Mouse (Mus musculus) adrenal gland, adult 18-20 months (tissue): ENCODE data around the gene 4932438A13Rik. TPM values are rescaled to one million over a fixed set of nuclear protein-coding genes. Genes with fewer than 3 reads are reported as not detected.

Experiments
- DNase-seq, 2 experiments: peaks; one replicate each; pipeline ENCODE4 v3.0.0; 2021 to 2022; ENCODE audit warnings: low spot score in 2 of 2
- long read RNA-seq, 2 experiments: library from polyadenylated mRNA; stranded (forward); transcript quantifications; one replicate each; pipeline ENCODE4 v2.0.0; 2021
- total RNA-seq, 2 experiments: library from RNA; stranded (reverse); gene quantifications; 1 replicate in 1 of 2; 2 replicates in 1 of 2; pipeline ENCODE4 v1.2.3; 2021

4932438A13Rik gene
- 10 to 100 TPM; 36.7 to 38.3 TPM for total RNA-seq
- long read RNA-seq, experiment 1, partial matches to known transcripts = 0 of 2 reads
- long read RNA-seq, experiment 1, other reads (novel, unspliced or antisense) = 1 of 2 reads
- long read RNA-seq, experiment 2, partial matches to known transcripts = 0 of 2 reads
- long read RNA-seq, experiment 2, other reads (novel, unspliced or antisense) = 2 of 2 reads

DNA sequence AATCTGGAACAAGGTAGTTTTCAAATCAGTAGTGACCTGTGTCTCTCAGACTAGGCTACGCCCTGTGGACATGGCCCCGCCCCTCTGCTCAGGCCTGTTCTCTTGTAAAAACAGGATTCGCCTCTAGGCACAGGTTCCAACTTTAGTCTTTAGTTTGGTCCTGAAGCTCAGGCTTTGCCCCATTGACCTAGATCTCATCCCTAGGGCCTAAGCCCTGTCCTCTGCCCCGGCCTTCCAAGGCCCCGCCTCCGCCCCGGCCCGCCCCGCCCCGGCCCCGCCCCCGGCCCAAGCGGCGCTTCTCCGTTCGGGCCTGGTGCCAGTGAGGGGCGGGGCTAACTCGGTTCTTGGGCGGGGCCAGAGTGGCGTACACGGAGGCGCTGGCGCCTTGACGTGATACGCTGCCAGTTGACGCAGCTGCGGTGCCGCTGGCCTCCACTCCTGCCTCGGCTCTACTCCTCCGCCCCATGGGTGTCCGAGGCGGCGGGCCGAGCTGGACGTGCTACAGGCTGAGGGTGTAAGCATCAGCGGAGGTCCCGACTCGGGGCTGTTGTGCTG is at the start of gene 4932438A13Rik:
Gene 4932438A13Rik (plus strand): TSS at position 384 of the 555 bp plus-strand sequence.
- peak; percentile 100 for DNase-seq

- DNase-seq = no peak
These were observed 46.3 kb upstream of the 4932438A13Rik start for GRCm38 (mm10) chr3:36816633-36817032.

DNA sequence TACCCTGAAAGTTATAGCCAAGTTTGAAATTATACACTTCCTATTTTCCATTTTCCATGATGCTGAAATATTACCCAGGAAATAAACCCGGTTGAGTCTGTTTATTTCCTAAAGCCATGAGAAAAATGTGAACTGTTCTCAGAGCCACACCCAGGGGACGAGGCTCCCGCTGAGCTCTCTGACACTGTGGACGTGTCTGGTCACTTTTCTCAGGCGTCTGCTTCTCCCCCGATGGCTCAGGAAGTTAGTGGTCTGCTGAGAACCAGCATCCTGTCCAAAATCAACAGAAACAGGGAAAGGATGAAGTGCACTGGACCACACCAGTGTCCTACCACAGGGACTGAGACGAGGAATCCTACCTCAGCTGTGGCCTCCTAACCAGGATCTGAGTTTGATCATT is 43.5 kb upstream of the 4932438A13Rik start:
- DNase-seq = no peak

- DNase-seq = no peak
These were observed 41.9 kb upstream of the 4932438A13Rik start for GRCm38 (mm10) chr3:36821037-36821436.

DNA sequence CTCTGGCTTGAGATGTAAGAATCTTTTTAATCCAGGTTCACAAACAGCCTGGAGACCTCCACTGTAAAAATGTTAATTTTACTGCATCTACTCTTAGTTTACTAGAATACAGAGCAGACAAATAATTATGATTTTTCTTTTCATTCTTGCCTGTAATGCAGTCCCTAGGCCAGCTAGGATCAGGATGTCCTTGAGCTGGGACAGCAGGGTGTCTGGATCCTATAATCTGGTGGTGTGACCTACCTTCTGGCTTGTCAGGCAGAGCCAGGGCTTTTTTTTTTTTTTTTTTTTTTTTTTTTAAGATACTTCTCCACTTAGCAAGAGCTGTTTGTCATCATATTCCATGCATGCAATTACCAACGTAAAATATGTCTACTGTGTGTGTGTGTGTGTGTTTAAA is 37.8 kb upstream of the 4932438A13Rik start:
- no peak for DNase-seq

- DNase-seq = no peak
These were observed 37.4 kb upstream of the 4932438A13Rik start for GRCm38 (mm10) chr3:36825554-36825953.

- no peak for DNase-seq
These were observed 35.5 kb upstream of the 4932438A13Rik start for GRCm38 (mm10) chr3:36827274-36828025.

- DNase-seq = no peak
These were observed 32.7 kb upstream of the 4932438A13Rik start for GRCm38 (mm10) chr3:36830218-36830617.

DNA sequence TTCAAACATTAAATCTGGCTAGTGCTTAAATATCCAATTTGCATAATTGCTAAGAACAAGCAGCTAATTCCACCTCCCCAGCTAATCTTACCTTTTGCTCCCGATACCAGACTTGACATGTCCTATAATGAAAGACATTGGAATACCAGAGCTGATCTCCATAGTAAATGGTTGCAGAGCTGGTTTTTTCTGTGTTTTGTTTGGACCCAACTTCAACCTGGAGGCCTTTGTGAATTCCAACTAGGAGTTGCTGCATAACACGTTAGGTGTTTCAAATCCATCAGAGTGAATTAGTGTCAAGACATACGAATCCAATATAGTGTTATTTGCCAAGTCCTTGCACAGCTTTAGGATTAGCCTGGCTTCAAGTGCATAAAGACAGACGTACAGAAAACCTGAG is 28.5 kb upstream of the 4932438A13Rik start:
- DNase-seq = no peak

GRCm38 (mm10) chr3:36834832-36835231 is 28.1 kb upstream of the 4932438A13Rik start:
- DNase-seq = no peak

DNA sequence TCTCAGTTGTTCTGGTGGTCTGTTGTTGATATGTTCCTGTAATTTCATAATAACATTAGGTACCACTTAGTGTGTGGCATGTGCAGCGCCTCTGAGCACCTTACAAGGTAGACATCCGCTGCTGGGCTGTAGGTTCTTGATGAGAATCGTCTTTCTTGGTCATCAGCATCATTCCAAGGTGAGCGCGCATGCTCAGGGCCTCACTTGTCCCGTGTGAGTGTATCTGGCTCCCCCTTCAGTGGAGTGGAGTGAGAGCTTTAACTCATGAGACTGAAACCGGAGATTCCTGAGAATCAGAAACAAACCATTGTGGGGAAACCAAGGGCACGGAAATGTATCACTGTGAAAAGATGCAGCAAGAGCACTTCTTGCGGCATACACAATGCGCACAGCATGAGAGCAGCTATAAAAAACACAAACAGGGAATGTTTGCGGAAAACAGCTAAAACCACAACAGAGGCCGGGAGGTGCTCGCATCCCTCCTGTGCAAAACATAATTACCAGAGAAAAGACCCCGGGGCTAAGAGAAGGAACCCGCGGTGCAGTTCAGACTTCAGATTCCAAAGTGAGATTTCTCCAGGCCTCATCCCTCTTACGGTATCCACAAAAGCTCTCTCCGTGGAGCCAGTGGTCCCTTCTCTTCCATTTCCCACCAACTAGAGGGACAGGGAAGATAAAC is 27.2 kb upstream of the 4932438A13Rik start:
- DNase-seq = no peak

- DNase-seq = no peak
These were observed 26.1 kb upstream of the 4932438A13Rik start for GRCm38 (mm10) chr3:36836833-36837232.

- DNase-seq = peak; percentile 52 to 57
These were observed 22.0 kb upstream of the 4932438A13Rik start for GRCm38 (mm10) chr3:36840650-36841555.

DNA sequence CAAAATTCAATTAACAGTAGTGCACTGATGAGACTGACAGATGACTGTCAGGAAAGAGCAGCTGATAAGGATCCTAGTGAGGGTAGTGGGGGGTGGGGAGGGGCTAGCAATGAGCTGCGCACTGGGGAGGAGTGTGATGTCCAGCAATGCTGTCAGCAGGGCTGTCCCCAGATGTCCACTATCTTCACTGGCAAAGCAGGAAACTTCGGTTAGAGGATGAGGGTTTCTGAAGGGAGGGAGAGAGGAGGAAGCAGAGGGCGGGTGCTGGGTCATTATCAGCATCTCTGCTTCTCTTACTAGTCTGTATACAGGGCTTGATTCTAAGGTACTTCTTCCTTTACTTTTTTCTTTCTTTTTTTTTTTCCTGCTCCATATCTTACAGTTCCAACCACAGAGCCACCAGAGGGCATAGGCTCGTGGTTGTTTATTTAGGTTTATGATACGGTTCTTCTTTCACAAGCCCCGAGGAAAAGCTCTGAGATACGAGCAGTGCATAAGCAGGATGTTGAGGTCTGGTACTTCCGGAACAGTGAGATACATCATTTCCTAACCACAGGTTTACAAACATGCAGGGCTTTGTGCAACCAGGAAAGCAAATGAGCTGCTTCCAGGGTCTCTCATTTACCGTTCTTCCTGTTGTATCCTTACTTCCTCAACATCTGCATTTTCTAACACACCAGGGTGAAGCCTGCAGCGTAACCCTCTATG is 9.0 kb upstream of the 4932438A13Rik start:
- no peak for DNase-seq

GRCm38 (mm10) chr3:36861411-36862410 is 1.2 kb upstream of the 4932438A13Rik start:
- DNase-seq = no peak

DNA sequence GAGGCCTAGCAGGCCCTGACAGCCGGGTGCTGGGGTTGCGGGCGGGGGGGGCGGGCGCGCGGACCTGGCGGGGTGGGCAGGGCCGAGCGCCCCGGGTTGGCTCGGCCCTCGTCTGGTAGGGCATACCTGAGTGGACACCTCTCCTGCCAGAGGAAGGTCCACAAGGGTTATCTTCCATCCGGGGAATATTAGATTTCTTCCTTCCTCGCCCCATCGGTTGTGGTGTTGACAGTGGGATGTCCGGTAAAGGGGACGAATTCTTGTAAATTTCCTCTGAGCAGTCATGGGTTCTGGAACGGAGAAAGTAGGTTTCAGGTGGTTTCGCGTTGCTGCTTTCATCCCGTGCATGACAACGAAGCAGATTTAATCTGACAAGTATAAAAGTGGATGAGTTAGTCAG is 523 bp downstream of the 4932438A13Rik start:
- no peak for DNase-seq

- DNase-seq = no peak
These were observed 977 bp downstream of the 4932438A13Rik start for GRCm38 (mm10) chr3:36863881-36864280.

- no peak for DNase-seq
These were observed 1.6 kb downstream of the 4932438A13Rik start for GRCm38 (mm10) chr3:36864466-36864865.

DNA sequence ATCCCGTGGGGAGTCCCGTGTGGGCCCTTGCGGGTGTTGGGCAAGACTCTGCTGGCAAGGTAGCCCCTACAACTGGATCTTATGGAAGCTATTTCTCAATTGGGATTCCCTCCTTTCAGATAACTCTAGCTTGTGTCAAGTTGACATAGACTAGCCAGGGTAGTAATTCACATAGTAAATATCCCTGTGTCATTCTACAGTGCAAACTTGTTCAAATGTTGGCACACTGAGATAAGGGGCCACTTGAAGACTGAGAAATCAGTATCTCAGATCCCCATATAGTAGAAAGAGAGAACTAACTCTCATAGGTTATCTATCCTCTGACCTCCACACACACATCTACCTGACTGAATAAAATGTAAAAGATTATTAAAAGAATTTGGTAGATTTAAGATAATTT is 42.5 kb downstream of the 4932438A13Rik start:
- DNase-seq = no peak
